Mouse (Mus musculus) bone marrow, adult 2 months (tissue): ENCODE measurements around the gene Arfgap1.

Source experiments
- CTCF ChIP-seq: fragments of 200-500 bp; IDR thresholded peaks from 2 replicates; pipeline ENCODE4 v1.5.1; 2011; ENCODE audit warnings: low read length, control low read depth; ENCODE audit not compliant: control insufficient read depth, insufficient read depth
- POLR2A ChIP-seq: fragments of 200-500 bp; IDR thresholded peaks from 2 replicates; pipeline ENCODE4 v1.6.1; 2011; ENCODE audit warnings: low read depth, mild to moderate bottlenecking, control low read depth, low read length, borderline replicate concordance; ENCODE audit not compliant: control insufficient read depth

GRCm38 (mm10) chr2:180919913-180920809 is 46.9 kb upstream of the Arfgap1 start:
- TF ChIP-seq CTCF, result no peak
- TF ChIP-seq POLR2A, result no peak
